Mouse (Mus musculus): ENCODE data around the gene Azgp1. TPM values are rescaled to one million over a fixed set of nuclear protein-coding genes. Genes with fewer than 3 reads are reported as not detected.
"Not testable (repeated sequence)": the region's sequence is repeated elsewhere in the genome, so short reads cannot be mapped to it uniquely, and the experiment has no call there.

Gene Azgp1
- polyA plus RNA-seq, 1 experiment, result not detected

GRCm38 (mm10) chr5:138016530-138016929 lies 35.2 kb downstream of the Azgp1 start:
- no peak overlapping the region for H3K27ac ChIP-seq (ENCODE audit: insufficient read depth, low read depth, low read length)
- no peak overlapping the region for H3K4me3 ChIP-seq (ENCODE audit: insufficient read depth, low read depth, low read length)
- 93% methylated on average over 2 of the region's 2 CpGs for WGBS
- TF ChIP-seq CTCF (IDR thresholded peaks at IDR 0.05; ENCODE audit: insufficient read depth, low read depth, low read length), result no peak
- TF ChIP-seq POLR2A (IDR thresholded peaks at IDR 0.05; ENCODE audit: insufficient read depth, low read depth, low read length), result no peak
- no peaks in the 10 kb centered on the region for H3K4me1 ChIP-seq (ENCODE audit: control insufficient read depth, insufficient read depth, low read length)

GRCm38 (mm10) chr5:138016997-138017396 lies 35.7 kb downstream of the Azgp1 start:
- no peak overlapping the region for H3K27ac ChIP-seq (ENCODE audit: insufficient read depth, low read depth, low read length)
- TF ChIP-seq CTCF (IDR thresholded peaks at IDR 0.05; ENCODE audit: insufficient read depth, low read depth, low read length), result no peak
- no peak for TF ChIP-seq POLR2A (IDR thresholded peaks at IDR 0.05; ENCODE audit: insufficient read depth, low read depth, low read length)
- no peak overlapping the region for H3K4me3 ChIP-seq (ENCODE audit: insufficient read depth, low read depth, low read length)
- H3K4me1 ChIP-seq (ENCODE audit: control insufficient read depth, insufficient read depth, low read length), result no peaks in the 10 kb centered on the region

- whole genome bisulfite sequencing, result 81% methylated on average over 4 of the region's 4 CpGs
- H3K4me3 ChIP-seq (ENCODE audit: insufficient read depth, low read depth, low read length); H3K27ac ChIP-seq (ENCODE audit: insufficient read depth, low read depth, low read length); H3K4me1 ChIP-seq (ENCODE audit: control insufficient read depth, insufficient read depth, low read length): not testable (repeated sequence)
These were observed 38.3 kb downstream of the Azgp1 start for GRCm38 (mm10) chr5:138019577-138019976.

- not testable (repeated sequence) for H3K4me1 ChIP-seq (ENCODE audit: control insufficient read depth, insufficient read depth, low read length); H3K27ac ChIP-seq (ENCODE audit: insufficient read depth, low read depth, low read length); H3K4me3 ChIP-seq (ENCODE audit: insufficient read depth, low read depth, low read length)
- WGBS, result 92% methylated on average over 4 of the region's 7 CpGs
These were observed 39.7 kb downstream of the Azgp1 start, which contains the start of the genes Smok3a and Smok3b for GRCm38 (mm10) chr5:138020961-138021479. Smok3a (plus strand) TSS chr5:138021261. Smok3b (plus strand) TSS chr5:138021429.

Other genes with a start within 250 kb of the Azgp1 start
- gene Nyap1, start 239.9 kb upstream of the Azgp1 start, polyA plus RNA-seq (2012; ENCODE audit: insufficient read depth, insufficient read length, low replicate concordance, missing spikeins), result not detected in 2 replicates
- 483 TPM in 1 of 2 replicates, not detected in the other for gene Tsc22d4, start 235.8 kb upstream of the Azgp1 start, polyA plus RNA-seq (2012; ENCODE audit: insufficient read depth, insufficient read length, low replicate concordance, missing spikeins)
- not detected in 2 replicates for gene Ppp1r35, start 202.7 kb upstream of the Azgp1 start, polyA plus RNA-seq (2012; ENCODE audit: insufficient read depth, insufficient read length, low replicate concordance, missing spikeins)
- gene Mepce, start 193.9 kb upstream of the Azgp1 start, polyA plus RNA-seq (2012; ENCODE audit: insufficient read depth, insufficient read length, low replicate concordance, missing spikeins), result not detected in 2 replicates
- not detected in 2 replicates for gene Zcwpw1, start 193.7 kb upstream of the Azgp1 start, polyA plus RNA-seq (2012; ENCODE audit: insufficient read depth, insufficient read length, low replicate concordance, missing spikeins)
- gene Pilra, start 145.2 kb upstream of the Azgp1 start, polyA plus RNA-seq (2012; ENCODE audit: insufficient read depth, insufficient read length, low replicate concordance, missing spikeins), result not detected in 2 replicates
- gene Pilrb1, start 123.4 kb upstream of the Azgp1 start, polyA plus RNA-seq (2012; ENCODE audit: insufficient read depth, insufficient read length, low replicate concordance, missing spikeins), result not detected in 2 replicates
- not detected in 2 replicates for gene Pilrb2, start 109.7 kb upstream of the Azgp1 start, polyA plus RNA-seq (2012; ENCODE audit: insufficient read depth, insufficient read length, low replicate concordance, missing spikeins)
- not detected in 2 replicates for gene Cyp3a13, start 59.9 kb upstream of the Azgp1 start, polyA plus RNA-seq (2012; ENCODE audit: insufficient read depth, insufficient read length, low replicate concordance, missing spikeins)
- gene Gjc3, start 18.4 kb upstream of the Azgp1 start, polyA plus RNA-seq (2012; ENCODE audit: insufficient read depth, insufficient read length, low replicate concordance, missing spikeins), result not detected in 2 replicates
- not detected in 2 replicates for gene Smok3a, start 39.7 kb downstream of the Azgp1 start, polyA plus RNA-seq (2012; ENCODE audit: insufficient read depth, insufficient read length, low replicate concordance, missing spikeins)
- gene Smok3b, start 39.9 kb downstream of the Azgp1 start, polyA plus RNA-seq (2012; ENCODE audit: insufficient read depth, insufficient read length, low replicate concordance, missing spikeins), result not detected in 2 replicates
- gene Smok3c, start 71.7 kb downstream of the Azgp1 start, polyA plus RNA-seq (2012; ENCODE audit: insufficient read depth, insufficient read length, low replicate concordance, missing spikeins), result not detected in 2 replicates
- gene Zkscan1, start 103.6 kb downstream of the Azgp1 start, polyA plus RNA-seq (2012; ENCODE audit: insufficient read depth, insufficient read length, low replicate concordance, missing spikeins), result not detected in 2 replicates
- gene Zscan21, start 135.4 kb downstream of the Azgp1 start, polyA plus RNA-seq (2012; ENCODE audit: insufficient read depth, insufficient read length, low replicate concordance, missing spikeins), result not detected in 2 replicates
- not detected in 2 replicates for gene Zfp113, start 174.2 kb downstream of the Azgp1 start, polyA plus RNA-seq (2012; ENCODE audit: insufficient read depth, insufficient read length, low replicate concordance, missing spikeins)
- gene Cops6, start 179.6 kb downstream of the Azgp1 start, polyA plus RNA-seq (2012; ENCODE audit: insufficient read depth, insufficient read length, low replicate concordance, missing spikeins), result not detected in 2 replicates
- gene Ap4m1, start 190.5 kb downstream of the Azgp1 start, polyA plus RNA-seq (2012; ENCODE audit: insufficient read depth, insufficient read length, low replicate concordance, missing spikeins), result not detected in 2 replicates
- gene Mcm7, start 190.9 kb downstream of the Azgp1 start, polyA plus RNA-seq (2012; ENCODE audit: insufficient read depth, insufficient read length, low replicate concordance, missing spikeins), result not detected in 2 replicates
- not detected in 2 replicates for gene Taf6, start 205.9 kb downstream of the Azgp1 start, polyA plus RNA-seq (2012; ENCODE audit: insufficient read depth, insufficient read length, low replicate concordance, missing spikeins)
- 309 TPM in 1 of 2 replicates, not detected in the other for gene Cnpy4, start 206.0 kb downstream of the Azgp1 start, polyA plus RNA-seq (2012; ENCODE audit: insufficient read depth, insufficient read length, low replicate concordance, missing spikeins)
- not detected in 2 replicates for gene Mblac1, start 212.8 kb downstream of the Azgp1 start, polyA plus RNA-seq (2012; ENCODE audit: insufficient read depth, insufficient read length, low replicate concordance, missing spikeins)
- gene Nxpe5, start 244.4 kb downstream of the Azgp1 start, polyA plus RNA-seq (2012; ENCODE audit: insufficient read depth, insufficient read length, low replicate concordance, missing spikeins), result not detected in 2 replicates

Data from olfactory bulb, adult 2 months (tissue).